Mouse (Mus musculus) erythroid progenitor cell, adult 5-6 weeks (primary cell): ENCODE results near the gene Ccdc34. TPM values are rescaled to one million over a fixed set of nuclear protein-coding genes. Genes with fewer than 3 reads are reported as not detected.
"Not testable (repeated sequence)": the region's sequence is repeated elsewhere in the genome, so short reads cannot be mapped to it uniquely, and the experiment has no call there.

Source experiments
- ATAC-seq: replicated peaks from 2 replicates; pipeline ENCODE4 v1.8.0; 2016; ENCODE audit warnings: moderate number of reproducible peaks, mild to moderate bottlenecking, moderate TSS enrichment, inconsistent platforms; ENCODE audit not compliant: poor library complexity, low FRiP score, severe bottlenecking
- total RNA-seq, 2 experiments: library from RNA; stranded (forward) in 1 of 2; stranded (reverse) in 1 of 2; fragments of 150-400 nt in 1 of 2; fragments of 186-747, 209-891 nt in 1 of 2; gene quantifications; 2 replicates each; pipeline versions ENCODE4 v1.2.3 to v1.2.4; 2015 to 2017; ENCODE audit warnings: low replicate concordance in 2 of 2

Gene Ccdc34
- total RNA-seq, 2 experiments from 2014 or later, result 145 to 146 TPM

- no peak for ATAC-seq
Measured at GRCm38 (mm10) chr2:110073023-110073422, 55.4 kb downstream of the Ccdc34 start.

- no peak for ATAC-seq
Measured at GRCm38 (mm10) chr2:110074646-110075452, 57.2 kb downstream of the Ccdc34 start.

GRCm38 (mm10) chr2:110077240-110077639, 59.6 kb downstream of the Ccdc34 start:
- no peak for ATAC-seq

- ATAC-seq, result no peak
Measured at GRCm38 (mm10) chr2:110077655-110078054, 60.0 kb downstream of the Ccdc34 start.

GRCm38 (mm10) chr2:110080532-110080931, 62.9 kb downstream of the Ccdc34 start:
- ATAC-seq, result no peak

GRCm38 (mm10) chr2:110082975-110083374, 65.4 kb downstream of the Ccdc34 start:
- ATAC-seq, result no peak

GRCm38 (mm10) chr2:110085701-110086143, 68.1 kb downstream of the Ccdc34 start:
- no peak for ATAC-seq

GRCm38 (mm10) chr2:110114133-110114532, 96.5 kb downstream of the Ccdc34 start:
- no peak for ATAC-seq

GRCm38 (mm10) chr2:110129396-110129795, 111.8 kb downstream of the Ccdc34 start:
- ATAC-seq, result no peak

- no peak for ATAC-seq
Measured at GRCm38 (mm10) chr2:110131573-110131972, 114.0 kb downstream of the Ccdc34 start.

- ATAC-seq, result no peak
Measured at GRCm38 (mm10) chr2:110133356-110134115, 115.9 kb downstream of the Ccdc34 start.

- no peak for ATAC-seq
Measured at GRCm38 (mm10) chr2:110134765-110135594, 117.4 kb downstream of the Ccdc34 start.

GRCm38 (mm10) chr2:110137291-110137690, 119.7 kb downstream of the Ccdc34 start:
- no peak for ATAC-seq

GRCm38 (mm10) chr2:110138096-110138495, 120.5 kb downstream of the Ccdc34 start:
- no peak for ATAC-seq

GRCm38 (mm10) chr2:110147980-110148379, 130.4 kb downstream of the Ccdc34 start:
- not testable (repeated sequence) for ATAC-seq

GRCm38 (mm10) chr2:110149246-110149645, 131.6 kb downstream of the Ccdc34 start:
- ATAC-seq, result no peak

GRCm38 (mm10) chr2:110156321-110156720, 138.7 kb downstream of the Ccdc34 start:
- no peak for ATAC-seq

GRCm38 (mm10) chr2:110165003-110165402, 147.4 kb downstream of the Ccdc34 start:
- ATAC-seq, result no peak

- ATAC-seq, result no peak
Measured at GRCm38 (mm10) chr2:110167694-110168093, 150.1 kb downstream of the Ccdc34 start.

GRCm38 (mm10) chr2:110168361-110168760, 150.7 kb downstream of the Ccdc34 start:
- no peak for ATAC-seq
